Mouse (Mus musculus) lung, postnatal 0 days (tissue): ENCODE results near the gene Pdcd7.

ENCODE experiments used
- CTCF ChIP-seq: IDR thresholded peaks from 2 replicates; pipeline ENCODE4 v1.5.1; 2016; ENCODE audit warnings: antibody characterized with exemption, mild to moderate bottlenecking
- EP300 ChIP-seq: IDR thresholded peaks from 2 replicates; pipeline ENCODE4 v1.6.1; 2016; ENCODE audit warnings: antibody characterized with exemption, mild to moderate bottlenecking, control low read depth

- TF ChIP-seq CTCF (no peak), EP300 (no peak)
Observed at GRCm38 (mm10) chr9:65339146-65339545, 6.8 kb upstream of the Pdcd7 start.
